Mouse (Mus musculus): Measurements from ENCODE around the gene Urgcp.

Urgcp gene

DNA sequence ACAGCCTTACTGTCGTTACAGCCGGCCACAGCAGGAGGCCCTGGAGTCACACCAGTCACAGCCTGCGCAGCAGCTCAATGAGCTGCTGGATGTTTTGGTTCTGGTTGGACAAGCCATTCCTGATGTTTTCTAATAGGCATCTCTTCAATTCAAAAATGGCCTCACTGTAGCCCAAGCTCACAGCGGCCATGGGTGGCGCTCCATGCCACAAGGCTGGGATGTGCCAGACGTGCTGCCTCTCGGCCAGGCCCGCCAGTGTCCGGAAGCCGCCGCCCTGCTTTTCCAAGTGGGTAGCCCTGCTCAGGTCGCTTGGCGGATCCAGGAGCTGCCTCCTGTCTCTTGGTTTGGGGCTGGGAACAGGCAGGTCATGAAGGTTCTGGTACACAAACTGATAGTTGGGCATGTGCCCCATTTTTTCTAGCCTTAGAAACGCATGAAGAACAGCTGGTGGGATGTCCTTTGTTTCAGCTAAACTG is 46.5 kb downstream of the Urgcp start, which contains the start of gene Mrps24:
TSS of gene Mrps24 (minus strand) at position 51 of the 476 bp plus-strand sequence.
- in situ Hi-C loops (cut with MboI; ENCODE audit: low sequenced_read_pairs) = no loop called here

GRCm38 (mm10) chr11:5715179-5715578 is 47.0 kb downstream of the Urgcp start:
- in situ Hi-C loops (cut with MboI; ENCODE audit: low sequenced_read_pairs) = no loop called here

GRCm38 (mm10) chr11:5707530-5708353 is 54.4 kb downstream of the Urgcp start:
- in situ Hi-C loops (cut with MboI; ENCODE audit: low sequenced_read_pairs) = no loop called here

GRCm38 (mm10) chr11:5706874-5707529 is 55.2 kb downstream of the Urgcp start:
- in situ Hi-C loops (cut with MboI; ENCODE audit: low sequenced_read_pairs) = no loop called here

GRCm38 (mm10) chr11:5705972-5706371 is 56.2 kb downstream of the Urgcp start:
- in situ Hi-C loops (cut with MboI; ENCODE audit: low sequenced_read_pairs) = no loop called here

DNA sequence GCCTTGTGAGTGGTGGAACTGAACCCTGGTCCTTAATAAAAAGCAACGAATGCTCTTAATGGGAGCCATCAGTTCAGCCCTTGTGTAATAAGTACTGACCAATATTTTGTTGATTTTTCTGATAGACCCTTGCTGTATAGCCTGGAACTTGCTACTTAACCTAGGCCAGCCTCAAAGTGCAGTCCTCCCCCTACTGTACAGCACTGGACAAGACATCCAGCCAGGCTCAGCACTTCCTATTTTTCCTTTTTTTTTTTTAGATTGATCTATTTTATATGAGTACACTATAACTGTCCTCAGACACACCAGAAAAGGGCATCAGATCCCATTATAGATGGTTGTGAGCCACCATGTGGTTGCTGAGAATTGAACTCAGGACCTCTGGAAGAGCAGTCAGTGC is 58.8 kb downstream of the Urgcp start:
- in situ Hi-C loops (cut with MboI; ENCODE audit: low sequenced_read_pairs) = no loop called here

DNA sequence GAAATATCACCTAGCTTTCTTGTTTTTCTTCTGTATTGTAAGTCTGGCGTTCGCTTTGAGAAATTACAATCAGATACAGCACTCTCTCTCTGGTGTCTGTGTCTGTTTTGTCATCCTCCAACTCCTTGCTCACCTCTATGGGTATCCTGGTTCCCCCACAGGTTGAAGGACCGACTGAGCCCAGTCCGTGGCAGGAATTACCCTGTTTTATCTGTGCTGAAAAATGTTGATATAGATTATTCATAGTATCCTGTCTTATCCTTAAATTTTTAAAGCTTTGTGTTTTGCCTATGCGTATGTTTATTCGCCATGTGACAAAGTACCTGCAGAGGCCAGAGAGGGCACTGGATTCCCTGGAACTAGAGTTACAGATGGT is 59.2 kb downstream of the Urgcp start:
- in situ Hi-C loops (cut with MboI; ENCODE audit: low sequenced_read_pairs) = no loop called here

DNA sequence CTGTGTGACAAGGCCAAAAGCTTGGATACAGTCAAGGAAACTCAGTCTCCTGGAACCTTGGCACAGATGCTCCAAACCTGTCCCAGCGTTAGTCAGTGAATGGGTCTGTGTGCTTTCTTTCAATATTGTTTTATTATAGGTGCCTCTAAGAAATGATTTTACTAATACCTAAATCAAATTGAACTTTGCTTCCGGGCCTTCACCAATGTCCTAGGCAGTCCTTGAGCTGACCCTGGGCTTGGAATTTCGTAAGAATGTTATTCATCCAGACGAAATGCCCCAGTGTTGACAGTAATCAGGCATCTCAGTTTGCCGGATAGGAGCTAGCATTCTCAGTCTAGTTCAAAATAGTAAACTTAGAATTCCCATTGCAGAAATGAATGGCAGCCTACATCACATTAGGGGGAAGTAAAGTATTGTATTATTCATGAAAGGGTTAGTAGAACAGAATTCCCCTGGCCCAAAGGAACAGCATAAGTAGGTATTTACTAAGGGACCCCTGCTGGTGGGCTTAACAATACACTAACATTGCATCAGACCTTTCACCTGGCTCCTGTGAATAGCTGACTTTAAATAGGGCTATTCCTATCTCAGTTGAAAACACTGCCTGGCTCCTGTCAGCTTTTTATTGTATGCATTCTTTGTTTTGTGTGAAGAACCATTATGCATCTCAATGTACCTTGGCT is 59.8 kb downstream of the Urgcp start:
- in situ Hi-C loops (cut with MboI; ENCODE audit: low sequenced_read_pairs) = no loop called here

- in situ Hi-C loops (cut with MboI; ENCODE audit: low sequenced_read_pairs) = no loop called here
Observed at GRCm38 (mm10) chr11:5701821-5702220, 60.4 kb downstream of the Urgcp start.

DNA sequence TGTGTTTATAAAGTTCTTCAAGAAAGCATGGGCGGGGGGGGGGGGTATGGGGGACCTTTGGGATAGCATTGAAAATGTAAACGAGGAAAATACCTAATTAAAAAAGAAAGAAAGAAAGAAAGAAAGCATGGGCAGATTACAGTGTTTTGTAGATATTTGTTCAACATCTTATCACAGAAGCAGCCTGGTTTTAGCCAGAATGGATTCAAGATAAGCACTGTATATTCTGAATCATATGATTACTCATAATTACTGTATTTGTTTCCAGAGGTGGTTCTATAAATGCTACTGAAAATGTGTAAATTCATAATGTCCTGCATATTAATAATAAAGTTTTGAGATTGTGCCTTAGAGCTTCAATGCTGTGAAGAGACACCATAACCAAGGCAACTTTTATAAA is 60.9 kb downstream of the Urgcp start:
- in situ Hi-C loops (cut with MboI; ENCODE audit: low sequenced_read_pairs) = no loop called here

- in situ Hi-C loops (cut with MboI; ENCODE audit: low sequenced_read_pairs) = no loop called here
Observed at GRCm38 (mm10) chr11:5700808-5701207, 61.4 kb downstream of the Urgcp start.

DNA sequence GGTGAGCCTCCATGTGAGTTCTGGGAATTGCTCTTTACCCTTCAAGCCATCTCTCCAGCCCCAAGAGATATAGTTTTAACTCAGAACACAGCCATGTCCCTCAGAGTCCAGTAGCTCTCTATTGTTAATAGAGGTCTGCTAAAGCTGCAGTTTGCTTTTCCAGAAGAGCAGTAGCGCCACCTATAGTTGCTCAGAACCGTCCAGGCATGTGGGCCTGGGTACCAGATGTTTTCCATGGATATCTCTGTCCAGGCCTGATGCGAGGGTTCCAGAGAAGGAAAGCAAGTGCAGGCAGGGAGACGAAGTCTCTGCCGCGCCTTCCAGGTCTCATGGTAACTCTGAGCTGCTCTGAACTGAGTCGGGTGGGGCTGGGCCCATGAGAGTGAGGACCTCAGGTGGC is 70.4 kb downstream of the Urgcp start:
- in situ Hi-C loops (cut with MboI; ENCODE audit: low sequenced_read_pairs) = no loop called here

DNA sequence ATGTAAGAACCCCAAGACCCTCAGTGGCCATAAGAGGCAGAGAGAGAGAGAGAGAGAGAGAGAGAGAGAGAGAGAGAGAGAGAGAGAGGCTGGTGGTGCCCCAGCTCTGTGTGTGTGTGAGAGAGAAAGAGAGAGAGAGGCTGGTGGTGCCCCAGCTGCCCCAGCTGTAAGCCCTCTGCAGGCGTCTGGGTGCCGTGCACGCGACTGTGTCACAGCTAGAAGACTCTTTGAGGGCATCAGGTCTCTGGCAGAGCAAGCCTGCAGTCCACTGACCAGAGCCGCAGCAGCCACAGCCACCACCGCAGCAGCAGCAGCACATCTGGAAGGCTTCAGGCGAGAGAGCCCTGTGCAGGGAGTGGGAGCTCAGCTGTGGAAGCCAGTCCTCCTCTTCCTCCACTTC is 77.9 kb downstream of the Urgcp start:
- in situ Hi-C loops (cut with MboI; ENCODE audit: low sequenced_read_pairs) = no loop called here

DNA sequence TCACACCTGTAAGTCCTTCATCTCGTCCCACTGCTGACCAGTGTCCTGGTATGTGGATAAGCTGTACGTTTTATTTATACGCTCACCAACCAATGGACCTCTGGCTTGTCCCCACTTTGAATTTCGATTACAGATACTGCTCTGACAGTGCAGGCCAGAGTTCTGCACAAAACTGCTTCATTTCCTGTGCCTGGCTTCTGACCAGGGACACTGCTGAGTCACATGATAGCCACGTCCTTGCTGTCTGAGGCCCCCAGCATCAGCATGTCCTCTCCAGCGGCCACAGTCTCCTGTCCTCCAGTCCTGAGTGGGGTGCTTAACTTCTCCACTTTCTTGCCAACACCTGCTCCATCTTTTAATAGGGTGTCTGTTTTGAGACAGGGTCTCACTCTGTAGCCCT is 79.6 kb downstream of the Urgcp start:
- in situ Hi-C loops (cut with MboI; ENCODE audit: low sequenced_read_pairs) = no loop called here

Data from CH12F3 (cell line).